Mouse (Mus musculus): ENCODE data around the gene Cplx3. TPM values are rescaled to one million over a fixed set of nuclear protein-coding genes. Genes with fewer than 3 reads are reported as not detected.

The Cplx3 gene
- polyA plus RNA-seq, 1 experiment from 2014 or later = 0.45 TPM

DNA sequence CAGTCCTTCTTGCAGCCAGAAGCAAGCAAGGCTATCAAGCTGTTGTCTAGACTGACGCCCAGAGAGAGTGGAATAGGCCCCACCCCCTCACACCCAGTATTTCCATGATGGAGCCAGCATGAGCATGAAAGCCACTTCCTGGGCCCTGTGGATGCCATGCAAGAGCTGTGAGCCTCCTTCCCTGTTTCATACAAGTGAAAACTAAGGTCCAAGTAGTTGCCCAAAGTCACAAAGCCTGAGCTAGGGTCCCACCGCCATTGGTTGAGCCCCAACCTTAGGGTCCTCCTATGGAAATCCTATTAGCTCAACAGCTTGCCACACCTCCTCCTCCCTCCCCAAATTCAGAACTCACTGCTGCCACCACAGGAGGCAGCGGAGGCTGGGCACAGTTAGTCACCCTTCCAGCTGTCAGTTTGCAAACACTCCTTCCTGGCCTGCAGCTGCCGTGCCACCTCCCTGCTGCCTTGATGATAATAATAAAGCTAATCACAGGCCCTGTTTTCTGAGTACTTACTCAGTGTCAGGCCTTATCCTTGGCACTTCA is 27.5 kb upstream of the Cplx3 start:
- H3K9me3 ChIP-seq = no peaks in the 10 kb centered on the region
- no peaks in the 10 kb centered on the region for H3K27me3 ChIP-seq
- no peak overlapping the region for H3K4me3 ChIP-seq
- no peak overlapping the region for H3K9ac ChIP-seq (replicated peaks)
- H3K36me3 ChIP-seq = peaks cover 25% of the 10 kb centered on the region
- H3K4me1 ChIP-seq = peaks cover 33% of the 10 kb centered on the region
- ATAC-seq (replicated peaks) = no peak
- H3K27ac ChIP-seq (replicated peaks) = peak overlapping the region; percentile 40; the same call in 1 of the 2 replicates
- 32% methylated on average over 4 of the region's 4 CpGs for WGBS
- H3K4me2 ChIP-seq (replicated peaks) = no peak overlapping the region

DNA sequence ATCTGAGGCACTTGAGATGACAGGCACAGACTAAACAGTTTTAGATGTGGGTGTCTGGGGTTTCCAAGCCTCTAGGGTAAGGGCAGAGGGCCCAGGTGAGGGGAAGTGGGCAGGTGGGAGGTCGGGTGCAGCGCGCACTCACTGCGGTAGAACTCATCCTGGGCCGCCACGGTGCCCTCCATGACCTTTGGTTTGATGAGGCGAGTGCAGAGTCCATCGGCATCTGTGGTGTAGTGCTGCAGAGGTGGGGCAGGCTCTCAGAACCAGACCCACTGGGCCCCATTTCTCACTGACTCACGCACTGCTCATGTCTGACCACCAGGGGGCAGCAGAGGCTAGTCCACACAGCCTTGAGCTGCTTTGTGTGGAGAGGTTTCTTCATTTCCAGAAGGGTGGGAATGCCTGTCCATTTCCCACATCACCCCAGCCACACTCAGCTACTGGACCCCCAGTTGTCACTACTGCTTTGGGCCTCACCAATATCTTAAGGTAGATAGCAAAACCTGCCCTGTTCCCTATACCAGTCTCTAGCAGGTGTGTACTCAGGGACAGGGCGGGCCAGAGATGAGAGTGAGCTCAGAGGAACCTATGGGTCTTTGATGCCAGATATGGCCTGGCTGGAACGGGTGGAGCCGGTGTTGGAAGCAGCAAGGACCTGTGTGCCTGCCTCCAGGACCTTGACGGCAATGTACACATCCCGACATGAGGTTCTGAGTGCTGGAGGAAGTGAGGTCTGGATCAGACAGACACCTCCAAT is 23.2 kb upstream of the Cplx3 start:
- H3K4me3 ChIP-seq = no peak overlapping the region
- peaks cover 12% of the 10 kb centered on the region for H3K4me1 ChIP-seq
- 69% methylated on average over 14 of the region's 14 CpGs for WGBS
- H3K9me3 ChIP-seq = no peaks in the 10 kb centered on the region
- H3K36me3 ChIP-seq = peaks cover 65% of the 10 kb centered on the region
- ATAC-seq (replicated peaks) = peak; percentile 81
- H3K27ac ChIP-seq (replicated peaks) = peak overlapping the region; percentile 57
- H3K9ac ChIP-seq (replicated peaks) = no peak overlapping the region
- H3K4me2 ChIP-seq (replicated peaks) = no peak overlapping the region
- H3K27me3 ChIP-seq = no peaks in the 10 kb centered on the region

DNA sequence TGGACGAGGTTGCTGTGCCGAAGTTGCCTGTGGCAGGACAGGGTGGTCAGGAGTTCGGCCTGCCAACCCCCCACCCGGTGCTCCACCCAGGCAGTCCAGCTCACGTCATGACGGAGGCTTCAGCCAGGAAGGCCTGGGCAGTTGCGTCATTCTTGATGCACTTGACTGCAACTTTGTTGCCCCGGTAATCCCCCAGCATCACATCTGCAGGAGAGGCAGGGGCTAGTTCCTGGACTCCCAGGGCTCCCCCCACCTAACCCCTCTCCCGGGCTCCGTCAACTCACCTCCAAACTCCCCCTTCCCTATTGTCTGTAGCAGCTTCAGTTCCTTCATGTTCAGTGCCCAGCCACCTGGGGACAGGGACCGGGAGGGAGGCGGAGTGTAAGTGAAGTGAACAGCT is 22.6 kb upstream of the Cplx3 start:
- H3K27ac ChIP-seq (replicated peaks) = no peak overlapping the region
- no peak for ATAC-seq (replicated peaks)
- peaks cover 65% of the 10 kb centered on the region for H3K36me3 ChIP-seq
- 90% methylated on average over 12 of the region's 12 CpGs for WGBS
- H3K4me2 ChIP-seq (replicated peaks) = no peak overlapping the region
- no peaks in the 10 kb centered on the region for H3K9me3 ChIP-seq
- H3K27me3 ChIP-seq = no peaks in the 10 kb centered on the region
- no peak overlapping the region for H3K4me3 ChIP-seq
- H3K9ac ChIP-seq (replicated peaks) = no peak overlapping the region
- peaks cover 6% of the 10 kb centered on the region; the same call in 1 of the 2 replicates for H3K4me1 ChIP-seq

DNA sequence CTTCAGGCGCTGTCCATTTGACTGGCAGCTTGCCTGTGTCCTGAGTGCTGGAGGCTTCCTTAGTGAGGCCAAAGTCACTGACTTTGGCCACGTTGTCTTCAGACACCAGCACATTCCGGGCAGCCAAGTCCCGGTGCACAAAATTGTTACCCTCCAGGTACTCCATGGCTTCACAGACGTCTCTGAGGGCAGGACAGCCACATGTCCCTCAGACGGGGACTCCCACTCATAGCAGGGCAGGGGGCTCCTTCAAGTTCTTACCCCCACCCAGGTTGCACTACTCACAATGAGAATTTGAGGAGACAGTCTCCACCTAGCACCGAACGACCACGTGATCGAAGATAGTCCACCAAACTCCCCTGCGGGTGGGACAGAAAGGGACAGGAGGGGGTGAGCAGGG is 21.8 kb upstream of the Cplx3 start:
- Histone ChIP-seq H3K36me3 (peaks cover 65% of the 10 kb centered on the region), H3K27me3 (no peaks in the 10 kb centered on the region), H3K9me3 (no peaks in the 10 kb centered on the region), H3K9ac (replicated peaks) (no peak overlapping the region), H3K4me1 (no peaks in the 10 kb centered on the region), H3K4me2 (replicated peaks) (no peak overlapping the region), H3K4me3 (no peak overlapping the region), H3K27ac (replicated peaks) (no peak overlapping the region)
- WGBS = 91% methylated on average over 11 of the region's 11 CpGs
- ATAC-seq (replicated peaks) = no peak

DNA sequence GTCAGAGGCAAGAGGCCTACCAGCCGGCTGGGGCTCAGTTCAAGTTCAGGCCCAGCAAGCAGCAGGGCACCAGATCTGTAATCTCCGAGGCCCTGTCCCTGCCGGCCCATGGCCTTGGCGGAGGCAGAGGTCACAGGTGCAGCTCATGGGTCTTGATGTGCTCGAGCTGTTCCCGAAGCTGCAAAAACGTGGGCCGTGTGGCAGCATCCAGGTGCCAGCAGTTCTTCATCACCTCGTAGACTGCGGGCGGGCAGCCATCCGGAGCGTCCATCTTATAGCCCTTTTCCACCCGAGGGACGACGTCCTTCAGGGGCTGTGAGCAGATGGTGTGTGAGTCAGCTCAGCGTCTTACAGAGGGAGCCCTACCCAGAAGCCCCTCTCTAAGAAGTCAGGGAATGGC is 21.1 kb upstream of the Cplx3 start:
- no peak overlapping the region for H3K4me2 ChIP-seq (replicated peaks)
- H3K27me3 ChIP-seq = no peaks in the 10 kb centered on the region
- H3K4me1 ChIP-seq = no peaks in the 10 kb centered on the region
- H3K9ac ChIP-seq (replicated peaks) = no peak overlapping the region
- no peaks in the 10 kb centered on the region for H3K9me3 ChIP-seq
- H3K27ac ChIP-seq (replicated peaks) = no peak overlapping the region
- H3K4me3 ChIP-seq = no peak overlapping the region
- peaks cover 65% of the 10 kb centered on the region for H3K36me3 ChIP-seq
- 94% methylated on average over 17 of the region's 17 CpGs for WGBS
- no peak for ATAC-seq (replicated peaks)

DNA sequence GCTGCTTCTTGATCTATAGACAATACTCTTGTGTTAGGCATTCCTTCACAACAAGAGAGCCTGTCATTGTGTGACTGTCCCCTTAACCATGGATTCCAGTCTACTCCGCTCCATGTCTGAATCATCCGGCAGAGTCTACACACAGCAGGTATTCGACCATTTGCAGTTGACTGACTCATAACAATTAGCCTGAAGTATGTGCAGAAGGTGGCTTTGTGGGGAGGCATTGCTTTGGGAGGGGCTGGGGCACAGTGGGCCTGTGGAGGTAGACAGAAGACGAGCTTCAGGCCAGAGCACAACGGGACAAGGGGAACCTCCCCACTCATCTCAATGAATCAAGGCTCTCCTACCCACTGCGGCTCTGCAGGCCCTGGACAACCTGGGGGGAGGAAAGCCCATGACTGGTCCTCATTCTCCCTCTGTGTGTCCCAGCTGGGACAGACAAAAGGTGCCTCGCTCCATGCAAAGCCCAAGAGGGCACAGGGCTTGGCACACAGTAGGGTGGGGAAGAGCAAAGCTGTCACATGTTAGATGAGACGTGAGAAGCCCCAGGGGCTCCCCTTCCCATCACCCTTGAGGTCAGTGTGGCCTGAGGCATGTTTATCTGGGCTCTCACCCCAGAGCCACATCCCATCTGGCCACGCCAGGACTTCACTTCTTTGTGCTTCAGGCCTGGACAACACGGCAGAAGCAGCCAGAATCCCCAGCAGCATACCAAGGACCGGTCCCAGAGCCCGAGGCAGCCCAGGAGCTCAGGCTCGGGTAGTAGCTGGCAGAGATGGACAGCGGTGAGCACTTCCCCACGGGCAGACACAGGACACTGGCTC is 19.8 kb upstream of the Cplx3 start:
- H3K27me3 ChIP-seq = no peaks in the 10 kb centered on the region
- H3K9me3 ChIP-seq = no peaks in the 10 kb centered on the region
- no peak for ATAC-seq (replicated peaks)
- H3K27ac ChIP-seq (replicated peaks) = no peak overlapping the region
- H3K4me1 ChIP-seq = no peaks in the 10 kb centered on the region
- no peak overlapping the region for H3K4me2 ChIP-seq (replicated peaks)
- H3K36me3 ChIP-seq = peaks cover 63% of the 10 kb centered on the region
- H3K9ac ChIP-seq (replicated peaks) = no peak overlapping the region
- H3K4me3 ChIP-seq = no peak overlapping the region
- WGBS = 73% methylated on average over 15 of the region's 15 CpGs

DNA sequence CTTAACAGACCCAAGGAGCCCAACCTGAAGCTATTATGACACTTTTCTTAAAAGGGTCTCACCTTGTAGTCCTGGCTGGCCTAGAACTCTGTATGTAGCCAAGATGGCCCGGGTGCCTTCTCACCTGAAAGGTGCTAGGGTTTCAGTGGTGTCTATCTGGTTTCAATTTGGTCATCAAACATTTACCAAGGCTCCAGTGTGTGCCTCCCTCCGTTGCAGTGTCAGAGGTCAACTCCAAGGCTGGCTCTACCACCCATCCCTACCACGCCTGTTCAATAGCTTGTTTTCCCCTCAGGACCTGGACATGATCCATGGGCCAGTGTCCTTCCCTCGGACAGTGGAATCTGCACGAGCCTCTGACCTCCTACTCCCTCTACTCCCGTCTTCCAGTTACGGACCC is 18.2 kb upstream of the Cplx3 start:
- no peak overlapping the region for H3K4me2 ChIP-seq (replicated peaks)
- WGBS = 90% methylated on average over 7 of the region's 7 CpGs
- H3K4me3 ChIP-seq = no peak overlapping the region
- H3K27me3 ChIP-seq = no peaks in the 10 kb centered on the region
- peaks cover 48% of the 10 kb centered on the region for H3K36me3 ChIP-seq
- no peak overlapping the region for H3K27ac ChIP-seq (replicated peaks)
- ATAC-seq (replicated peaks) = no peak
- H3K9me3 ChIP-seq = no peaks in the 10 kb centered on the region
- no peak overlapping the region for H3K9ac ChIP-seq (replicated peaks)
- no peaks in the 10 kb centered on the region for H3K4me1 ChIP-seq

DNA sequence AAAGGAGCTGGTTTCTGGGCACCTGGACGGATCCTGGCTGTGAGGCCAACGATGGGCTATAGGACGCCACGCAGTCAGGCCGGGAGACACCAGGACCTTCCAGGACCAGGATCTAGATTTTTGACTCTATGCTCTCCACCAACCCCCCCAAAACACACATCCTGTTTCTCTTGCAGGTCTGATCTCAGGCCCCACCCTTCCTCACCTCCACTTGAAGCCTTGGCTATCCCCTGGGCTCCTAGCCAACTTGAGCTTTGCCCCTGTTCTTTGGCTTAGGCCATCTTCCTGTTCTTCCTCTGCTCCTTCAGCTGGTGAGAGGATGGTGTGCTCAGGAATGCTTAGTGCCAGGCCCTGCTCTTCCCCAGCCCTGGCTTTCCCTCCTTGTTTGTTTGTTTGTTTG is 14.6 kb upstream of the Cplx3 start, which contains the start of gene Lman1l:
Lman1l (minus strand) TSS at position 101 of the 400 bp plus-strand sequence.
- no peaks in the 10 kb centered on the region for H3K27me3 ChIP-seq
- 95% methylated on average over 5 of the region's 5 CpGs for WGBS
- H3K4me1 ChIP-seq = no peaks in the 10 kb centered on the region
- H3K4me3 ChIP-seq = no peak within 1 kb of the TSS
- no peak for ATAC-seq (replicated peaks)
- no peak within 1 kb of the TSS for H3K4me2 ChIP-seq (replicated peaks)
- no peak within 1 kb of the TSS for H3K9ac ChIP-seq (replicated peaks)
- H3K36me3 ChIP-seq = peaks cover 12% of the 10 kb centered on the region
- H3K9me3 ChIP-seq = no peaks in the 10 kb centered on the region
- no peak within 1 kb of the TSS for H3K27ac ChIP-seq (replicated peaks)

DNA sequence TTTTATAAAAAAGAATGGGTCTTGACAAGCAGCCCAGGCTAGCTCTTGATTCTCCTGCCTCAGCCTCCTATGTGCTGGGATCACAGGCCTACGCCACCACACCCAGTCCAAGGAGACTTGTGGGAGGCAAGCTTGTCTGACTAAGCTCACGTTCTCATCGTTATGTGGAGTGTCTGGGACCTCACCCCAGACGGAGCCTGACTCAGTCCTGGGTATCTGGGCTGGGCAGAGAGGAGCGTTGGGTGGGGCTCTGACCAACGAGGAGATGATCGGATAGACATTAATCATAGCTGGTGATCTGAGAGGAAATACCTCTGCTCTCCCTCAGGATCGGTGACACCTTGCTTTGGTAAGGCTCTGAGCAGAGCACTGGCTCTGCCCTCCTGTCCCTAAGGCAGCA is 12.8 kb upstream of the Cplx3 start:
- H3K4me2 ChIP-seq (replicated peaks) = no peak overlapping the region
- H3K27ac ChIP-seq (replicated peaks) = no peak overlapping the region
- H3K36me3 ChIP-seq = no peaks in the 10 kb centered on the region
- H3K4me1 ChIP-seq = no peaks in the 10 kb centered on the region
- no peak overlapping the region for H3K4me3 ChIP-seq
- 84% methylated on average over 8 of the region's 8 CpGs for WGBS
- H3K27me3 ChIP-seq = no peaks in the 10 kb centered on the region
- H3K9me3 ChIP-seq = no peaks in the 10 kb centered on the region
- H3K9ac ChIP-seq (replicated peaks) = no peak overlapping the region
- ATAC-seq (replicated peaks) = no peak

DNA sequence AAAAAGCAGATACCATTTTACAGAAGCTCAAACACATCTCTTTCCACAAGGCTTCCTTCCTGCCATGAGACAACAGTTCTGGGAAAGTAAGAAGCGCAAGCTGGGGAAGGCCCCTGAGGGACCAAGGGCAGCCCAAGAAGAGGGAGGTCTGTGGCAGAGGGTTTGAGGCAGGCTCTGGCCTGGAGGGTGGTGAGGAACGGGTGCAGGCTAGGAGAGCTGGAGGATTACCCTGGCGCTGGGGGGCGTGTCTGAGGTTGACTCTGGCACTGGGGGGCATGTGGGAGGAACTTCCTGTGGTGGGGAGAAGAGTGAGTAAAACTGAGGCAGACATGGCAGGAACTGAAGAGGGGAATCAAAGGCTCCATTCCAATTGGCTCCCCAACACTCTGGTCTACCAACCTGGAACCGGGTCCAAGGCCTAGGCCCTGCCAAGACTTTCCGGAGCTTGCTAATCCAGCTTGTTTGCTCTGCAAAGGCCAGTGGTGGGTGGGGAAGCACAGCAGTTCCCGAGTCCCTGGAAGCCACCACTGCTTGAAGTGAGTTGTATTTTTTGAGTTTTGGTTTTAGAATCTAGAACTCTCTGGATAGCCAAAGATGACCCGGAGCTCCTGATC is 11.6 kb upstream of the Cplx3 start:
- Histone ChIP-seq H3K27me3 (no peaks in the 10 kb centered on the region), H3K27ac (replicated peaks) (no peak overlapping the region), H3K36me3 (no peaks in the 10 kb centered on the region), H3K9me3 (no peaks in the 10 kb centered on the region), H3K4me2 (replicated peaks) (no peak overlapping the region), H3K4me3 (no peak overlapping the region), H3K9ac (replicated peaks) (no peak overlapping the region), H3K4me1 (no peaks in the 10 kb centered on the region)
- no peak for ATAC-seq (replicated peaks)
- 76% methylated on average over 8 of the region's 8 CpGs for WGBS

DNA sequence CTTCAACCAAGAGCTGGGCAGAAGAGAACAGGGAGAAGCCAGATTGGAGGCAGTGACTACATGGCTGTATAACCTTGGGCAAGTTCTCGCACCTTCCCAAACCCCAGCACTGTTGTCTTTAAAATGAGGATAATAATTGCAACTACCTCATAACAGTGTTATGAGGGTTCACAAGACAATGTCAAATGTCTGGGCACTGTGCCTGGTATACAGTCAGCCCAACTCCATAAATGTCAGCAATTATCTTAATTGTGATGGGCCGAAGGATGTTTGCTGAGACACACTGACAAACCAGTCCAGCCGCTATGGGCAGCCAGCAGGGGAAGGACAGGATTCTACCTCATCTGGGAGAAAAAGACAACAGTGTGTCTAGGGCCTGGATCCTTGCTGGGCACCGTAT is 8.7 kb upstream of the Cplx3 start:
- Histone ChIP-seq H3K4me2 (replicated peaks) (no peak overlapping the region), H3K9me3 (no peaks in the 10 kb centered on the region), H3K4me1 (peaks cover 13% of the 10 kb centered on the region), H3K36me3 (no peaks in the 10 kb centered on the region), H3K27ac (replicated peaks) (no peak overlapping the region), H3K27me3 (no peaks in the 10 kb centered on the region), H3K9ac (replicated peaks) (no peak overlapping the region), H3K4me3 (no peak overlapping the region)
- no peak for ATAC-seq (replicated peaks)
- WGBS = 84% methylated on average over 4 of the region's 4 CpGs

DNA sequence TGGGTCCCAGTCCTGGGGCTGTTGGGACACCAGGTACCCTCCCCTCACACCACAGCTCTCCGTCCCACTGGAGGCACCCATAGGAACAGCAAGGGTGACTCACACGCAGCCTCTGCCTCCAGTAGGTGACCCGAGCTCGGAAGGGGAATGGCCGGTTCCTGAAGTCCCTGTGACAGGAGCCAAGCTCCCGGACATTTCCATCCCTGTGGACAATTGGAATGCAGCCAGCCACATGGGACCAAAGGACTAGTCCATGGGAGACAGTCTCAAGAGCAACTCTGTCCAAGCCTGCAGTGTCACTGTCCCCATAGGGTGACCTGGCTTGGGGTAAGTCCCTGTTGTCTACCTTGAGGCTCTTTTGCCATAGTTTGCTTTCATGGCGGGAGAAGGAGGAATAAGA is 7.9 kb upstream of the Cplx3 start:
- Histone ChIP-seq H3K9ac (replicated peaks) (no peak overlapping the region), H3K4me3 (no peak overlapping the region), H3K4me1 (peaks cover 13% of the 10 kb centered on the region), H3K27me3 (no peaks in the 10 kb centered on the region), H3K4me2 (replicated peaks) (no peak overlapping the region), H3K36me3 (no peaks in the 10 kb centered on the region), H3K9me3 (no peaks in the 10 kb centered on the region), H3K27ac (replicated peaks) (no peak overlapping the region)
- ATAC-seq (replicated peaks) = no peak
- 86% methylated on average over 7 of the region's 7 CpGs for WGBS

Measured in forebrain, embryonic 15.5 days (tissue).